8 mouse cellular contexts compared by ENCODE assay signal in genomic region chr14:76623371-76623988, GRCm38 (mm10).
DNase-seq lines count a peak whose midpoint lies in the region; ATAC-seq lines count a peak whose summit lies in the region.

No protein-coding gene starts in this region.

- 27% methylated on average over 10 of the region's 10 CpGs for WGBS in hindbrain, embryonic 12.5 days

- no peaks in the 10 kb centered on the region for H3K9me3 ChIP-seq in hindbrain, embryonic 12.5 days (replicated peaks)

- H3K9ac ChIP-seq in hindbrain, embryonic 12.5 days: no peak overlapping the region

- H3K36me3 ChIP-seq in hindbrain, embryonic 12.5 days: no peaks in the 10 kb centered on the region

- peaks cover 40% of the 10 kb centered on the region for H3K4me1 ChIP-seq in hindbrain, embryonic 12.5 days

- H3K4me3 ChIP-seq in hindbrain, embryonic 12.5 days: no peak overlapping the region

- peak; percentile 16 for DNase-seq in 3T3-L1 (ENCODE audit: low read depth, low spot score)
- DNase-seq in NIH3T3 (ENCODE audit: low read depth): peak; percentile 37
- DNase-seq in lung, postnatal 25 days (ENCODE audit: low spot score): peak; percentile 86
- DNase-seq in urinary bladder, postnatal 25 days (ENCODE audit: low spot score): no peak
- DNase-seq in adrenal gland, postnatal 14 days: no peak
- DNase-seq in gastrocnemius, postnatal 4 days (ENCODE audit: low spot score in 2 of 2): no peak
- DNase-seq in gastrocnemius, postnatal 10 days: no peak

- H3K27me3 ChIP-seq in hindbrain, embryonic 12.5 days: no peaks in the 10 kb centered on the region

- peak overlapping the region; percentile 24 for H3K27ac ChIP-seq in hindbrain, embryonic 12.5 days

- no peak for ATAC-seq in hindbrain, embryonic 12.5 days (ENCODE audit: low FRiP score)

- H3K4me2 ChIP-seq in hindbrain, embryonic 12.5 days (replicated peaks): no peak overlapping the region

Comparison
In these comparisons a context has a peak if more than half of its experiments do, and no peak if none do; other contexts are left out.
1. DNase-seq: peak in 3T3-L1 (single experiment), NIH3T3 (single experiment) and lung, postnatal 25 days (single experiment); none in urinary bladder, postnatal 25 days (single experiment), adrenal gland, postnatal 14 days (single experiment), gastrocnemius, postnatal 4 days (0 of 2) and gastrocnemius, postnatal 10 days (single experiment).